Mouse (Mus musculus) myocyte (in vitro differentiated cells): ENCODE results near the gene Morn5. TPM values are rescaled to one million over a fixed set of nuclear protein-coding genes. Genes with fewer than 3 reads are reported as not detected.

Source experiments
- H3K27me3 ChIP-seq: one replicate; pipeline ENCODE4 v1.6.1; 2011; ENCODE audit not compliant: control insufficient read depth, insufficient read depth, insufficient read length
- H3K36me3 ChIP-seq: one replicate; pipeline ENCODE4 v1.6.1; 2011; ENCODE audit not compliant: control insufficient read depth, insufficient read depth
- H3K4me2 ChIP-seq: one replicate; pipeline ENCODE4 v1.6.1; 2011; ENCODE audit warnings: low read depth, control low read depth
- H3K4me3 ChIP-seq: one replicate; pipeline ENCODE4 v1.5.1; 2011; ENCODE audit warnings: mild to moderate bottlenecking, control low read depth, moderate library complexity
- H3K79me2 ChIP-seq: one replicate; pipeline ENCODE4 v1.6.1; 2011; ENCODE audit not compliant: control insufficient read depth, insufficient read depth
- H3ac ChIP-seq: one replicate; pipeline ENCODE4 v1.6.1; 2011; ENCODE audit not compliant: control insufficient read depth, insufficient read length
- CEBPB ChIP-seq: IDR thresholded peaks from 2 replicates; pipeline ENCODE4 v1.6.1; 2011; ENCODE audit warnings: mild to moderate bottlenecking, moderate library complexity; ENCODE audit not compliant: poor library complexity, insufficient read depth, severe bottlenecking
- E2F4 ChIP-seq: IDR thresholded peaks from one replicate; pipeline ENCODE4 v1.6.1; 2011; ENCODE audit warnings: mild to moderate bottlenecking, control low read depth, moderate library complexity; ENCODE audit not compliant: insufficient read depth
- MAX ChIP-seq: IDR thresholded peaks from one replicate; pipeline ENCODE4 v1.6.1; 2011; ENCODE audit warnings: low read depth, mild to moderate bottlenecking, control low read depth
- MYOD1 ChIP-seq, 3 experiments: IDR thresholded peaks; one replicate each; pipeline ENCODE4 v1.6.1; 2011; ENCODE audit warnings: control low read depth in 2 of 3, low read depth in 2 of 3, mild to moderate bottlenecking in 2 of 3, moderate library complexity in 1 of 3; ENCODE audit not compliant: insufficient read length in 2 of 3, control insufficient read depth in 1 of 3
- MYOG ChIP-seq, 3 experiments: IDR thresholded peaks; one replicate each; pipeline ENCODE4 v1.6.1; 2011; ENCODE audit warnings: control low read depth in 2 of 3, low read depth in 2 of 3, mild to moderate bottlenecking in 2 of 3; ENCODE audit not compliant: insufficient read length in 2 of 3, control insufficient read depth in 1 of 3, insufficient read depth in 1 of 3
- POLR2A ChIP-seq: IDR thresholded peaks from one replicate; pipeline ENCODE4 v1.6.1; 2011; ENCODE audit warnings: low read depth, mild to moderate bottlenecking, control low read depth, moderate library complexity; ENCODE audit not compliant: insufficient read length
- POLR2AphosphoS2 ChIP-seq: IDR thresholded peaks from one replicate; pipeline ENCODE4 v1.6.1; 2011; ENCODE audit warnings: low read depth, control low read depth; ENCODE audit not compliant: insufficient read length
- REST ChIP-seq: IDR thresholded peaks from one replicate; pipeline ENCODE4 v1.6.1; 2011; ENCODE audit warnings: mild to moderate bottlenecking, control low read depth, moderate library complexity; ENCODE audit not compliant: insufficient read depth, insufficient read length
- SRF ChIP-seq: IDR thresholded peaks from one replicate; pipeline ENCODE4 v1.6.1; 2011; ENCODE audit warnings: low read depth; ENCODE audit not compliant: control insufficient read depth, insufficient read length
- TCF12 ChIP-seq: IDR thresholded peaks from one replicate; pipeline ENCODE4 v1.6.1; 2011; ENCODE audit warnings: mild to moderate bottlenecking, control low read depth; ENCODE audit not compliant: poor library complexity, insufficient read depth, severe bottlenecking
- TCF3 ChIP-seq: IDR thresholded peaks from one replicate; pipeline ENCODE4 v1.6.1; 2011; ENCODE audit warnings: low read depth, control low read depth; ENCODE audit not compliant: insufficient read length
- USF1 ChIP-seq: IDR thresholded peaks from one replicate; pipeline ENCODE4 v1.6.1; 2011; ENCODE audit warnings: low read depth, mild to moderate bottlenecking, control low read depth, moderate library complexity
- polyA plus RNA-seq: library from polyadenylated mRNA; unstranded; fragments of >200 nt; fragmentation: generic; extraction: Trizol; gene quantifications from one replicate; pipeline ENCODE4 v1.2.1, GENCODE M21; 2012; ENCODE audit warnings: missing spikeins

Morn5 gene
- polyA plus RNA-seq, 1 experiment: 0.16 TPM

DNA sequence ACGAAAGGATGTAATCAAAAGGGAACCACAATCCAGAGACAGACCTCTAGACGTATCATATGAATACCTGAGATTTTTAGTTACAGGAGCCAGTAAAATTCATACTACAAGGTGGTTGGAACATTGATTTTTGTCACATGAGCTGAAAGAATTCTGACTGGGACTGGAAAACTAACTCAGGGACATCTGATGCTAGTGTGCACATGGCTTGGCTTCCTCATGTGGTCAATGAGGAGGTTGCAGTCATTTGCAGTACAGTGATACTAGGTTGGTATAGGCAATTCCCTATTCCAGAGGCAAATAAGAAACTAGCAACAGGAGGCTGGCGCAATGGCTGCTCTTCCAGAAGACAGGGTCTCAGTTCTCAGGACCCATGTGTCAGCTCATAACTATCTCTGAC, 63.4 kb downstream of the Morn5 start:
- no peak overlapping the region for H3K4me2 ChIP-seq
- no peaks in the 10 kb centered on the region for H3K27me3 ChIP-seq
- no peaks in the 10 kb centered on the region for H3K79me2 ChIP-seq
- H3K36me3 ChIP-seq: peaks cover 22% of the 10 kb centered on the region
- H3K4me3 ChIP-seq: no peak overlapping the region
- TF ChIP-seq MAX (no peak), SRF (no peak), USF1 (no peak), REST (no peak), E2F4 (no peak), TCF3 (no peak)
- no peak overlapping the region for H3ac ChIP-seq

DNA sequence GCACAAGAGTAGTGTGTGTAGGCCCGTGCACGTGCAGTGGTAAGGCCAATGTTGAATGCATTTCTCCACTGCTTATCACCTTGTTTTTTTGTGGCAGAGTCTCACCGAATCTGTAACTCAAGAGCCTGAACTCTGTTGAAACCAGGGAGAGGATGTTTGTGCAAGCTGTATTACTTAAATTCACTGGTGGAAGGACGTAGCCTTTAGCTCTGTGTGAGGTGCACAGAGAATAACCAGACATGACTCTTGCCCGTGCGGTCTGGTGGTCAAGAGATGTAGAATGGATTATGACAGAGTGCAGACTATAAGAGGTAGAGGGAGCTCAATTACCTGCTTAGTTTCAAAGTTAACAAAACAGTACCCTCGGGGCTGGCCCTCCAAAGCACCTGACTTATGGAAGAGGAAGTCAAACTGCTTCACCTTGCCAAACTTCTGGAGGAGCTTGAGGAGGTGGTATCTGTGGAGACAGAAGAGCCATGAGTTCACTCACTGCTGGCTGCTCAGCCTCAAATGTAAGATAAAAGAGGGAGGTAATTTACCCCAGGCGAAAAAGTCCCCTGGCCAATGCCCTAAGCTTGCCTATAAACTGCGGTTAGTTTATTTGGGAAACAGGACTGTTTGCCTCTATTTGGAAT, 77.7 kb downstream of the Morn5 start:
- TF ChIP-seq REST (no peak), TCF3 (no peak), USF1 (no peak), MAX (no peak), MYOD1 (IDR thresholded peaks at IDR 0.05; ENCODE audit: control insufficient read depth in 1 of 3, insufficient read length in 2 of 3, low read depth in 2 of 3) (no peak), POLR2A (no peak), SRF (no peak), MYOG (IDR thresholded peaks at IDR 0.05; ENCODE audit: control insufficient read depth in 1 of 3, insufficient read depth in 1 of 3, insufficient read length in 2 of 3, low read depth in 2 of 3) (no peak), CEBPB (no peak), POLR2AphosphoS2 (no peak), E2F4 (no peak), TCF12 (no peak)
- no peak overlapping the region for H3ac ChIP-seq
- H3K27me3 ChIP-seq: no peaks in the 10 kb centered on the region
- H3K4me3 ChIP-seq: no peak overlapping the region
- peaks cover 61% of the 10 kb centered on the region for H3K36me3 ChIP-seq
- no peak overlapping the region for H3K4me2 ChIP-seq
- no peaks in the 10 kb centered on the region for H3K79me2 ChIP-seq

DNA sequence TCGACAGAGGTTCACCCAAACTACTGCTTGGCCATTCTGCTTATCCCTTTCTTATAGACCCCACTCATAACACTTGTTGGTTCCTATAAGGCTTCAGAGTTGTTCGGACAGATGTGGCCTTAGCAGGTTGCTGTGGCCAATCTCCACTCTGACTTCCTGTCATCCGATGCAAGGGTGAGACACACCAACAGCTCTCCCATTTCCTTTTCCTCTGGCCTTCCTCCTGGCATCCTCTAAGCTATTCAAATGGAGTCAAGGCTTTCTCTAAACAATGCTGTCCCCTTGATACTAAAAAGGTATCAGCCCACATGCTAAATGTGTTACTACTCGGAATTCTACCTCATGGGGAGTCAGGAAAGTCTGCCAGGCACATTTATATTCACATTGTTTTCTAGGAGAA, 78.7 kb downstream of the Morn5 start:
- H3K79me2 ChIP-seq: no peaks in the 10 kb centered on the region
- no peak overlapping the region for H3ac ChIP-seq
- TF ChIP-seq CEBPB (no peak), E2F4 (no peak), SRF (no peak), MYOG (IDR thresholded peaks at IDR 0.05; ENCODE audit: control insufficient read depth in 1 of 3, insufficient read depth in 1 of 3, insufficient read length in 2 of 3, low read depth in 2 of 3) (no peak), POLR2AphosphoS2 (no peak), TCF12 (no peak), TCF3 (no peak), MAX (no peak), MYOD1 (IDR thresholded peaks at IDR 0.05; ENCODE audit: control insufficient read depth in 1 of 3, insufficient read length in 2 of 3, low read depth in 2 of 3) (no peak), USF1 (no peak), REST (no peak), POLR2A (no peak)
- peaks cover 63% of the 10 kb centered on the region for H3K36me3 ChIP-seq
- no peak overlapping the region for H3K4me3 ChIP-seq
- H3K4me2 ChIP-seq: no peak overlapping the region
- H3K27me3 ChIP-seq: no peaks in the 10 kb centered on the region

DNA sequence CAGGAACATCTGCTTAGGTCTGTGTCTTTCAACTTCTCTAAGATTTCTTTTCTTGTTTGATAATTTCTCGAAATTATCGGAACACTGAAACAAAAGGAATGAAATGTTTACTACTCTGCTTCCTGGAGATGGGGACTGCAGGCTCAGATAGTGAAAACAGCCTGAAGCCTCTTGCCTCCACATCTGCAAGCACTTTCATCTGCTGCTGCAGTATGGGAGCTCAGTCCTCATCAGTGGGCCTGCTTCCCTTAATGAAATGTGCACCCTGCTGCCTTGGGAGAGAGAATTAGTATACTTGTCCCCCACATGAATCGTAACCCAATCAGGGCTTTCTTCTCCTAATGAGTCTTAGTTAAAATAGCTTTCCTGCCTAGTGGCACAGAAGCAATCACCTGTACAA, 79.8 kb downstream of the Morn5 start:
- peaks cover 66% of the 10 kb centered on the region for H3K36me3 ChIP-seq
- no peaks in the 10 kb centered on the region for H3K27me3 ChIP-seq
- H3K4me2 ChIP-seq: no peak overlapping the region
- H3K79me2 ChIP-seq: peaks cover 1% of the 10 kb centered on the region
- TF ChIP-seq TCF3 (no peak), TCF12 (no peak), CEBPB (no peak), REST (no peak), USF1 (no peak), POLR2A (no peak), MAX (no peak), POLR2AphosphoS2 (no peak), MYOD1 (IDR thresholded peaks at IDR 0.05; ENCODE audit: control insufficient read depth in 1 of 3, insufficient read length in 2 of 3, low read depth in 2 of 3) (no peak), SRF (no peak), MYOG (IDR thresholded peaks at IDR 0.05; ENCODE audit: control insufficient read depth in 1 of 3, insufficient read depth in 1 of 3, insufficient read length in 2 of 3, low read depth in 2 of 3) (no peak)
- no peak overlapping the region for H3K4me3 ChIP-seq
- no peak overlapping the region for H3ac ChIP-seq

Other genes starting within 250 kb of the Morn5 start
- 9.8 TPM for gene Ttll11, start 69.5 kb upstream of the Morn5 start, polyA plus RNA-seq
- 299 TPM for gene Ndufa8, start 52 bp upstream of the Morn5 start, polyA plus RNA-seq
- 1.1 TPM for gene Lhx6, start 56.0 kb downstream of the Morn5 start, polyA plus RNA-seq
- gene Mrrf, start 86.9 kb downstream of the Morn5 start, polyA plus RNA-seq: 40.9 TPM
- gene Rbm18, start 87.3 kb downstream of the Morn5 start, polyA plus RNA-seq: 30.2 TPM
- 122 TPM for gene Ptgs1, start 181.0 kb downstream of the Morn5 start, polyA plus RNA-seq